Mouse (Mus musculus): ENCODE data around the gene Vmn2r5. TPM values are rescaled to one million over a fixed set of nuclear protein-coding genes. Genes with fewer than 3 reads are reported as not detected.
"Not testable (repeated sequence)": the region's sequence is repeated elsewhere in the genome, so short reads cannot be mapped to it uniquely, and the experiment has no call there.

Gene Vmn2r5
- not detected in 2 replicates for polyA plus RNA-seq (2015; fragmentation: Nextera tagmentation; extraction: Ambion mirVana)

GRCm38 (mm10) chr3:64509742-64510141 lies at the start of gene Vmn2r5:
TSS of gene Vmn2r5 (minus strand) at chr3:64509842.
- H3K27me3 ChIP-seq (replicated peaks); H3K4me2 ChIP-seq; H3K9ac ChIP-seq (replicated peaks); H3K36me3 ChIP-seq; H3K27ac ChIP-seq (replicated peaks); ATAC-seq (ENCODE audit: low FRiP score); H3K4me1 ChIP-seq; H3K9me3 ChIP-seq (replicated peaks); H3K4me3 ChIP-seq (replicated peaks): not testable (repeated sequence)
- 80% methylated on average over 1 of the region's 2 CpGs for WGBS

DNA sequence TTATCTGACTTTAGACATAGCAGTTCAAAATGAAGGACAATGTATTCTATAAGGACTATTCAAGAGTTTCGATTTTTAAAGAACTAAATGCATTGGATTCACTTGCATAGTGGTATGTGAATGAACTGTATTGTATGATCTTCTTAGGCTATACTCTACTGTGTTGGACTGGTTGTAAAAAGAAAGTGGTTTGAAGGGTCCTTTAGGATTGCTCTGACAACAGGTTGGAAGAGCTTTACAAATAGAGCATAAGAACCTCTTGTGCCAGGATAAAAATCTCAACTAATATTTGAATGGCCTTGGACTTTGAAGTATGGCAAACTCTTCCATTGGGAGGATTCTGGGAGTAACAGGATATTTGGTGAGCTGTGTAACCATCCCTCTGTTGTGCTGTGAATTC lies 13.9 kb upstream of the Vmn2r5 start:
- not testable (repeated sequence) for H3K36me3 ChIP-seq; H3K9me3 ChIP-seq (replicated peaks); H3K27me3 ChIP-seq (replicated peaks); H3K4me1 ChIP-seq; H3K4me2 ChIP-seq; H3K4me3 ChIP-seq (replicated peaks); H3K27ac ChIP-seq (replicated peaks); H3K9ac ChIP-seq (replicated peaks); ATAC-seq (ENCODE audit: low FRiP score)
- 81% methylated on average over 1 of the region's 1 CpGs for WGBS

Other genes starting within 250 kb of the Vmn2r5 start
- gene Vmn2r3, start 220.1 kb downstream of the Vmn2r5 start, polyA plus RNA-seq (2015; fragmentation: Nextera tagmentation; extraction: Ambion mirVana), result 0.01 TPM in 1 of 2 replicates, not detected in the other
- not detected in 2 replicates for gene Vmn2r4, start 94.5 kb downstream of the Vmn2r5 start, polyA plus RNA-seq (2015; fragmentation: Nextera tagmentation; extraction: Ambion mirVana)
- not detected in 2 replicates for gene Vmn2r6, start 56.0 kb upstream of the Vmn2r5 start, polyA plus RNA-seq (2015; fragmentation: Nextera tagmentation; extraction: Ambion mirVana)